ENCODE assay signal across 11 mouse cellular contexts in the genomic region with DNA sequence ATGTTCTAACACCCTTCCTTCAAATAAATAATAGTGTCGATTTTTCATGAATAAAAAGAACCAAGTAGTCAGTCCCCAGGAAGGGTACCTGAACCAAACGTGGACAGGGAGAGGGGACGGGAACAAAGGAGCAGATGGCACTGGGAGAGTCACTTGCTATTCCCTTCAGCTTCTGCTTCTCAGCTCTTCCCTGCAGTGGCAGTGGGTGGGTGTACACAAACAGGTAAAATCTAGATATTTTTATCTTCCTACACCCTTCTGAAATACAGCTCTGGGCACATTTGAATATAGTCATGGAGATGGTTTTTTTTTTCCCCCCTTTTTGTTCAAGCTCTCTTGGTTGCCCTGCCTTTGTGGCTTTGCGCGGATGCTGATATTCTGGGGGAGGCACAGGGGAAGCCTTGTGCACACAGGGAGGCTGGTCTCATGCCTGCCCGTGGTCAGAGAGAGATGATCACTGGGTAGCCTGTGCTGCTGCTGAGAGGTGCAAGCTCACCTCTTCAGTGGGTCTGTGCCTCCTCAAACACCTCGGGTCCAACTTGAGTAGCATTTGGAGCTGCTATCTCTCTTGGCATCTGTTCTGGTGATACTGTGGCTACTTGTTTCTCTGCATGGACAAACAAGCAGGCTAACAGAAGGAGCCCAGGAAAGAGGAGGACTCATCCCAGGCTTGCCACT.
DNase-seq lines count a peak whose midpoint lies in the region; ATAC-seq and TF ChIP-seq lines count a peak whose summit lies in the region.
"Had no signal": no experiment of that assay in that cellular context is flagged by ENCODE, and none has a peak within 500 bp of the region (broad histone marks: within the 10 kb centered on the region; RNA-seq: fewer than 3 reads in every experiment).

No protein-coding gene starts in this region.

- no peak overlapping the region for H3K4me2 ChIP-seq in forebrain, postnatal 0 days (ENCODE audit: low read depth)
- peak overlapping the region; percentile 22; the same call in 1 of the 2 replicates for H3K4me2 ChIP-seq in neural tube, embryonic 13.5 days
- H3K4me2 ChIP-seq: heart, embryonic 13.5 days; intestine, embryonic 15.5 days had no signal

- H3K4me1 ChIP-seq in forebrain, postnatal 0 days (ENCODE audit: insufficient read depth): peaks cover 12% of the 10 kb centered on the region; the same call in 1 of the 2 replicates
- H3K4me1 ChIP-seq in neural tube, embryonic 13.5 days (replicated peaks): peaks cover 54% of the 10 kb centered on the region
- H3K4me1 ChIP-seq: heart, embryonic 13.5 days; intestine, embryonic 15.5 days had no signal

- H3K9me3 ChIP-seq in forebrain, postnatal 0 days (ENCODE audit: low read length): no peaks in the 10 kb centered on the region
- H3K9me3 ChIP-seq in neural tube, embryonic 13.5 days: no peaks in the 10 kb centered on the region; the same call in 1 of the 2 replicates
- H3K9me3 ChIP-seq: heart, embryonic 13.5 days; intestine, embryonic 15.5 days had no signal

- no peaks in the 10 kb centered on the region for H3K36me3 ChIP-seq in forebrain, postnatal 0 days (ENCODE audit: insufficient read depth)
- no peaks in the 10 kb centered on the region for H3K36me3 ChIP-seq in neural tube, embryonic 13.5 days
- H3K36me3 ChIP-seq: heart, embryonic 13.5 days; intestine, embryonic 15.5 days had no signal

- no peak overlapping the region; the same call in 1 of the 2 replicates for H3K9ac ChIP-seq in forebrain, postnatal 0 days
- H3K9ac ChIP-seq in neural tube, embryonic 13.5 days: peak overlapping the region; percentile 6; the same call in 1 of the 2 replicates
- H3K9ac ChIP-seq: heart, embryonic 13.5 days; intestine, embryonic 15.5 days; liver, embryonic 14.5 days had no signal

- H3K4me3 ChIP-seq in layer of hippocampus, adult 2 months: no peak overlapping the region
- no peak overlapping the region for H3K4me3 ChIP-seq in forebrain, postnatal 0 days (ENCODE audit: low read depth, low read length)
- no peak overlapping the region for H3K4me3 ChIP-seq in neural tube, embryonic 13.5 days
- H3K4me3 ChIP-seq: heart, embryonic 13.5 days; intestine, embryonic 15.5 days had no signal

- WGBS in forebrain, postnatal 0 days: 37% methylated on average over 7 of the region's 7 CpGs
- 56% methylated on average over 7 of the region's 7 CpGs for WGBS in neural tube, embryonic 13.5 days

- H3K27ac ChIP-seq in layer of hippocampus, adult 2 months: peak overlapping the region; percentile 68
- peak overlapping the region; percentile 24; the same call in 1 of the 2 replicates for H3K27ac ChIP-seq in forebrain, postnatal 0 days (ENCODE audit: low read depth, low read length)
- H3K27ac ChIP-seq in neural tube, embryonic 13.5 days (replicated peaks): peak overlapping the region; percentile 93
- H3K27ac ChIP-seq: heart, embryonic 13.5 days; intestine, embryonic 15.5 days; liver, embryonic 14.5 days had no signal

- ATAC-seq in forebrain, postnatal 0 days: peak; percentile 71
- ATAC-seq in neural tube, embryonic 13.5 days (ENCODE audit: low read depth): peak; percentile 45
- ATAC-seq: intestine, embryonic 15.5 days had no signal

- no peak for DNase-seq in layer of hippocampus, adult 2 months (ENCODE audit: low spot score in 2 of 2)
- DNase-seq in layer of hippocampus, postnatal 14 days (ENCODE audit: low spot score in 2 of 2): no peak
- DNase-seq in cerebellum, postnatal 10 days: peak; percentile 39 to 56
- no peak for DNase-seq in forebrain, postnatal 0 days
- DNase-seq in urinary bladder, postnatal 4 days (ENCODE audit: low spot score in 2 of 2): no peak
- DNase-seq in heart, postnatal 25 days (ENCODE audit: low spot score): no peak
- DNase-seq: thymus, postnatal 25 days had no signal

- H3K27me3 ChIP-seq in forebrain, postnatal 0 days (ENCODE audit: insufficient read depth, low read length): no peaks in the 10 kb centered on the region
- H3K27me3 ChIP-seq in neural tube, embryonic 13.5 days: no peaks in the 10 kb centered on the region
- H3K27me3 ChIP-seq: intestine, embryonic 15.5 days had no signal

- intact Hi-C loops in heart, postnatal 25 days (cut with DNase I): no loop called here

- TF ChIP-seq CTCF in layer of hippocampus, adult 2 months (conservative IDR thresholded peaks at IDR 0.05): no peak
- no peak for TF ChIP-seq CTCF in forebrain, postnatal 0 days (IDR thresholded peaks at IDR 0.05; ENCODE audit: low read depth)

Comparison
In these comparisons a context has a peak if more than half of its experiments do, and no peak if none do; other contexts are left out.
1. DNase-seq: peak in cerebellum, postnatal 10 days (2 of 2); none in layer of hippocampus, adult 2 months (0 of 2), layer of hippocampus, postnatal 14 days (0 of 2), forebrain, postnatal 0 days (single experiment), urinary bladder, postnatal 4 days (0 of 2) and heart, postnatal 25 days (single experiment).
2. H3K27ac ChIP-seq: peak in every context shown above with its lines; median percentile 93 in neural tube, embryonic 13.5 days; 68 in layer of hippocampus, adult 2 months; 24 in forebrain, postnatal 0 days.